Mouse (Mus musculus): Measurements from ENCODE around the gene Fam228b.
"Not testable (repeated sequence)": the region's sequence is repeated elsewhere in the genome, so short reads cannot be mapped to it uniquely, and the experiment has no call there.

The Fam228b gene

GRCm38 (mm10) chr12:4768492-4769332, at the start of gene Fam228b, which contains the start of gene Pfn4:
Fam228b (minus strand) TSS chr12:4769267.
Pfn4 (plus strand) TSS chr12:4769022.
- DNase-seq (ENCODE audit: low spot score): peak; percentile 81

GRCm38 (mm10) chr12:4817361-4818101, 48.5 kb upstream of the Fam228b start, which contains the start of gene Sf3b6:
Sf3b6 (plus strand) TSS chr12:4817544.
- peak; percentile 99 for DNase-seq (ENCODE audit: low spot score)

GRCm38 (mm10) chr12:4816680-4817360, 47.8 kb upstream of the Fam228b start:
- no peak for DNase-seq (ENCODE audit: low spot score)

GRCm38 (mm10) chr12:4813636-4814035, 44.6 kb upstream of the Fam228b start:
- peak; percentile 44 for DNase-seq (ENCODE audit: low spot score)

DNA sequence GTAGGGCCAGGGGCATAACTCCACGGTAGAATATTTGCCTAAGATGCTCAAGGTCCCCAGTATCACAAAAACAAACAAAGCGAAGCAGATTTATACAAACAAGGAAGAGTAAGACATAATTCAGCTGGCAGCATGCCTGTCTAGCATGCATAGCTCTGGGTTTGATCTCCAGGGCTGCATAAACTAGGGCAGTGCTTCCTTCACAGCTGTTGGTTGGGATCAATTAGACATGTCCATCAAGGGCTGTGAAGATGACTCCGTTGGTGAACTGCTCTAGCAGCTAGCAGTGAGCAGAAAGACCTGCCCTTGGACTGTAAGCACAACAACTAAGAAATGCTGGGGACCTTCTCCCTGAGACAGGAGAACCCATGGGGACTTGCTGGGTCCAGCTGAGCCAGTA, 42.6 kb upstream of the Fam228b start:
- DNase-seq (ENCODE audit: low spot score): no peak

DNA sequence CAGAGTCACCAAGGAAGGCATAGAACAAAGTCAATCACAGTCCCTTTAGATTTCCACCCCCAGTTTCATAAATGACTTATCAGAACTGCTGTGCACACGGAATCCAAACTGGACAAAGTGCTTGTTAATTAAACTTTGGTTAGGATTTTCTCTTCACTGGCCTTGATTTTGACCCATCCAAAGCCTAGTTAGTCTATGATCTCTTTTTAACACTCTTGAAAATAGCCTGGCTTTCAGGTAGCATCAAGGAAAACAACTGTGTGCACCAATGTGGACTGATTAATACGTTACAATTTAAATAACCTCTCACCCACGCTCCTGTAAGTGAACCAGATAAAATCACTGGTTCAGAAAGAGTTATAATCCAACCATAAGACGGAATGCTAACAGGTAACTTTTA, 42.0 kb upstream of the Fam228b start:
- DNase-seq (ENCODE audit: low spot score): no peak

DNA sequence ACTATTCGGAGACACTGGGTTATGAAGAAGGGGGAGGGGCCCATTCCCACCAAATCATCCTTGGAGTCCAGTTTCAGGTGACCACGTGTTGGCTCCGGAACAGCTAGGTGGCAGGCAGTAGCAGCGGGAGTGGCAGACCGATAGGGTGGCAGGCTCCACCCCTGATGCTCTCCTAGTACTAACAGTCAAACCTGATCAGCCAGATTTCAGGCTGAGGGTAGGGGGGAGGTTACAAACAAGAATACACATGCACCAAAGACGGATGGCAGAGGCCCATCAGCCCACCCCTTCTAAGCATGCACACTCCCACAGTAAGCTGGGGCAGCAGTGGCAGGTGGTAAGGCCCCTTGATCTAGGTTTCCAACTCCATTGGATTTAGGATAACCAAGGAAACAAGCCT, 28.4 kb upstream of the Fam228b start:
- DNase-seq (ENCODE audit: low spot score): not testable (repeated sequence)

DNA sequence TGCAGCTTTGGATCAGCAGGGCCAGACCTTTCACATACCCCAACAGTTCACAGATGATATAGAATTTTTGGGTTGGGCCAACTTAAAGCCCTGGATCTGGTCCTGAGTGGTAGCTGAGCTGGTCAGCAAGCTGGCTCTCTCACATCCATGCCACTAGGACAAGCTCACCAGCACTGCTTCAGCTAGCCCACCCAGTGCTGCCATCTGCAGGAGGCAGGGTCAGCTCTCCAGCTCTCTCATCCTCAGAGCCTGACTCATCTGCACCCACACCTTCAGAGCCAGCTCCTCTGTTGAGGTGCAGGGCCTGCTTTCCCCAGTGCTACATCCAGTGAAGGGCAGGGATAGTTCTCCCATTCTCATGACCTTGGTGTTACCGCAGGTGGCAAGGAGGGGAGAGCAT, 24.7 kb upstream of the Fam228b start:
- DNase-seq (ENCODE audit: low spot score): no peak

- DNase-seq (ENCODE audit: low spot score): not testable (repeated sequence)
Measured at GRCm38 (mm10) chr12:4788128-4788527, 19.1 kb upstream of the Fam228b start.

DNA sequence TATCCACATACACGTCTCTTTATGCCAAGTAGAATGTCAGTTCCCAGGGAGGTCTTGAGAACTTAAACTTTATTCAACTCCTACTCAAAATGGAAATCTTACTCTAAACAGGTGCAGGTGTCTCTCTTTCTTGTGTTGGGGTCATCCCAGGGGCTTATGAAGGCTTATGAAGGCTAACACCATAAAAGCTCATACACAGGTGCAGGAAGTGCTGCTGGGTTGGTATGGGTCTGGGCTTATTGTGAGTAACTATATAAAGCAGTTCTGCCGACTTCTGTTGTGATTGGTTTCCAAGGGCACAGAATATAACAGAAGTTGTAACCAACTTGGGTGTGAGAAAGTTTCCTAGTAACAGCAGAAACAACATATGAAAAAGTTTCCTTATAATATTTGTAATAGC, 15.4 kb upstream of the Fam228b start:
- no peak for DNase-seq (ENCODE audit: low spot score)

DNA sequence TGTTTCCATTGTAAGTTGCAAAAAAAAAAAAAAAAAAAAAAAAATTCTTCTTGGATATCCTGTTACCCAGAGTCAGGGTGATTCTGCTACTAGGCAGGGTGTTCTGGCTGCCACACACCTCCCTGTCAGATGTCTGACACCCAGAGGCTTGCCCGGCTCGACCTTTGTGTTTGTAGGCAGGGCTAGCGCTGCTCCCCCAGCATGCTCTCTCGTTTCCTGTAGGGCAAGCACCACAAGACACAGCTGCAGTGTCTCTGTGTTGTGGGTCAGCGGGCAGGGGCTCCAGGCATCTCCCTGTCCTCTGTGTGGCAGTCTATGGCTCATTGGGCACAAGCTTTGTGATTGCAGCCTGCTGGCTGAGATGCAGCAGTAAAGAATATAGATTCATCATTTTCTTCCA, 14.5 kb upstream of the Fam228b start:
- no peak for DNase-seq (ENCODE audit: low spot score)

- DNase-seq (ENCODE audit: low spot score): not testable (repeated sequence)
Measured at GRCm38 (mm10) chr12:4781725-4782404, 12.8 kb upstream of the Fam228b start.

GRCm38 (mm10) chr12:4781270-4781669, 12.2 kb upstream of the Fam228b start:
- no peak for DNase-seq (ENCODE audit: low spot score)

GRCm38 (mm10) chr12:4780245-4780644, 11.2 kb upstream of the Fam228b start:
- DNase-seq (ENCODE audit: low spot score): no peak

DNA sequence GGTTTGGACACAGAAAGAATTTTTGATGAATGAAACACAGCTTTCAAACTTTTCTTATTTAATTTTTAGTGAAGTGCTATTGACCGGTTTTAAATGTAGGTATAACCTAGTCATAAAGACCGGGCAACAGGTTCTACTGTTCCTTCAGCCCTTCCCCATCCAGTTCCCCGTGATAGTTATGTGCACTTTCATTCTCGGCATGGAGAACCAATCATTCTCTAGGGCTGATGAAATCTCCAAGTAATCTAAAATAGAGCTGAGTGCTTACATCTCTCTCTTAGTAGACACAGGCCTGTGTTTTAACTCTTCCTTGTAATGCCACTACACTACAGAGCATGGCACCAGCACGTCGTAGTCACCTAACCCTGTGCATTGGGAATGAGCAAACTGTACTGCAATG, 8.7 kb upstream of the Fam228b start:
- DNase-seq (ENCODE audit: low spot score): no peak

DNA sequence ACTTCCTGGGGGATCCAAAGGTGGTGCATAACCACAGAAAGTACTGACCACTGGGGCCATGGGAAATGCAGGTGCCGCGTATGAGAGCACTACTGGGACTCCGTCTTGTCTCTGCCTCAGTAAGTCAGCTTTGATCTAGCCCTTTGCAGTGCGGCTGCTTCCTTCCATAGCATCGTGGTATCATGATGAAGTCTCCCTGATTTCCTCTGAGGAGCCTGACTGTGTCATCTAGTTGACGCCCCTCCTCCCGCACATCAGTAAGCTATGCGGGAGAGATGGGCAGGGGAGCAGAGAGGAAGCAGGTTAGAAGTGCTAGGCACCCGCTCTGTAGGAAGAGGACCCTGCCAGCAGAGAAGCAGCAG, 6.5 kb upstream of the Fam228b start:
- no peak for DNase-seq (ENCODE audit: low spot score)

DNA sequence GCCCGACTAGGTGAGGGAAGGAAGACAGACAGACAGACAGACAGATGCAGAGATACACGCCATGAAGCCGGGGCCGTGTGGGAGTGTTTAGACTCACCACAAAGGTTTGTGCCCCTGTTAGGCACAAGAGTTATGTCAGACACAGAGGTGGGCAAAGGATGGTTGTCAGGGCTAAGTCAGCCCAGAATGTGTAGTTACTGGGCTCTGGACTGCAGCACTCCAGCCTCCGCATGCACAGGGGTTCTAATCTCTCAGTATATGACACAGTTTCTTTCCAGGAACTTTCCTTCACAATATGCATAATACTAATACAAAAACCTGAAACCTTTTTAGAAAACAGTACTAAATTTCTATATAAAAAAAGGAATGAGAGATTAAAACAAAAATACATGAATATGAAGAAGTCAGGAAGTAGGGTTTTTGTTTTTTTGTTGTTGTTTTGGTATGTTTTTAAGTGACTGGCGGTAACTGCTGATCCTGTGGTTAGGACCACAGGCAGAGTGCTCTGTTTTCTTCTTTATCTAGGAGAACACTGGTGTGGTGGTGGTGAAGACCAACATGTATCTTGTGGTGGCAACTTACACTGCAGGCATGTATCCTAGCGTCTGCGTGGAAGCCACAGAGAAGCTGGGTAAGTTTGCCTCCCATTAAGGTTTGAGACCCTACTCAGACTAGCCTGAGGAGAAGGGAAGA, 6.0 kb upstream of the Fam228b start:
- no peak for DNase-seq (ENCODE audit: low spot score)

DNA sequence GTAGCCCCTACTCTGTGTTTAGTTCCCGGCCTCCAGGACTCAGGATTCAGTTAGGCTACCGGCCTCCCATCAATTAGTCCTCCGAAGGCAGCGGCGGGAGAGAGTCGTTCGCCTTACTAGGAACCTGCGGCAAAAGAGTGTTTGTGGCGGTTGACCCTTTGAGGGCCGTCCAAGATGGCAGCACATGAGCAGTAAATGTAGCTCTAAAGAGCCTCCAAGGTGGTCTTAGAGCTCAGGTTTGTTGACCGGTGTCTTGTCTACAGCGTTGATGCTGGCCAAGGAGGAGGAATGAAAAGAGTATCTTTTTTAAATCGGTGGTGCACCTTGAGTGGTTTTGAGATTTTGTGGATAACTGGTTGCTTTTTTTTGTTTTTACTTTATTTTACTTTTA, 261 bp upstream of the Fam228b start:
- no peak for DNase-seq (ENCODE audit: low spot score)

GRCm38 (mm10) chr12:4757060-4757459, 12.0 kb downstream of the Fam228b start:
- no peak for DNase-seq (ENCODE audit: low spot score)

GRCm38 (mm10) chr12:4754451-4754850, 14.6 kb downstream of the Fam228b start:
- DNase-seq (ENCODE audit: low spot score): not testable (repeated sequence)

- no peak for DNase-seq (ENCODE audit: low spot score)
Measured at GRCm38 (mm10) chr12:4744486-4744885, 24.6 kb downstream of the Fam228b start.
